Mouse (Mus musculus) liver, embryonic 14.5 days (tissue): ENCODE measurements around the gene Clca4b. TPM values are rescaled to one million over a fixed set of nuclear protein-coding genes. Genes with fewer than 3 reads are reported as not detected.

ENCODE experiments used
- ATAC-seq: fragments of 200-750 bp; cut with Nextera tagmentation; 2 replicates; pipeline ENCODE4 v1.8.0; 2017; ENCODE audit warnings: moderate number of reproducible peaks, mild to moderate bottlenecking, moderate library complexity; ENCODE audit not compliant: insufficient read depth
- DNase-seq, 3 experiments: peaks; one replicate each; pipeline ENCODE4 v3.0.0-alpha.2; 2012 to 2013; ENCODE audit warnings: low read depth in 3 of 3, low spot score in 3 of 3
- H3K27ac ChIP-seq: fragments of 300-500 bp; sonication (generic); 2 replicates; pipeline ENCODE4 v1.5.1; 2014; ENCODE audit warnings: moderate library complexity, mild to moderate bottlenecking, control low read depth, inconsistent platforms
- H3K27me3 ChIP-seq: fragments of 300-500 bp; sonication (generic); 2 replicates; pipeline ENCODE4 v1.6.1; 2014; ENCODE audit warnings: mild to moderate bottlenecking, low read length, moderate library complexity; ENCODE audit not compliant: control insufficient read depth, insufficient read depth
- H3K36me3 ChIP-seq: fragments of 300-500 bp; sonication (generic); replicated peaks from 2 replicates; pipeline ENCODE4 v1.6.1; 2014; ENCODE audit warnings: low read depth; ENCODE audit not compliant: control insufficient read depth, insufficient read depth
- H3K4me1 ChIP-seq, 2 experiments: fragments of 200-500 bp in 1 of 2; fragments of 300-500 bp in 1 of 2; sonication (generic) in 1 of 2; replicated peaks; 2 replicates each; pipeline ENCODE4 v1.6.1; 2012 to 2014; ENCODE audit warnings: antibody characterized with exemption in 1 of 2, inconsistent platforms in 1 of 2, low read length in 1 of 2; ENCODE audit not compliant: control insufficient read depth in 2 of 2, insufficient read depth in 2 of 2
- H3K4me2 ChIP-seq: fragments of 300-500 bp; sonication (generic); 2 replicates; pipeline ENCODE4 v1.6.1; 2014; ENCODE audit warnings: low read depth, mild to moderate bottlenecking, control low read depth, moderate library complexity
- H3K4me3 ChIP-seq, 2 experiments: fragments of 200-500 bp in 1 of 2; fragments of 300-500 bp in 1 of 2; sonication (generic) in 1 of 2; 2 replicates each; pipeline ENCODE4 v1.5.1; 2012 to 2014; ENCODE audit warnings: low read depth in 2 of 2, low read length in 2 of 2, mild to moderate bottlenecking in 2 of 2, control low read depth in 1 of 2, inconsistent platforms in 1 of 2, moderate library complexity in 1 of 2; ENCODE audit not compliant: insufficient read depth in 1 of 2
- H3K9ac ChIP-seq: fragments of 300-500 bp; sonication (generic); replicated peaks from 2 replicates; pipeline ENCODE4 v1.6.1; 2014; ENCODE audit warnings: mild to moderate bottlenecking, control low read depth, moderate library complexity
- H3K9me3 ChIP-seq: fragments of 300-500 bp; sonication (generic); 2 replicates; pipeline ENCODE4 v1.6.1; 2016; ENCODE audit warnings: low read length, mixed read lengths; ENCODE audit not compliant: control insufficient read depth
- CTCF ChIP-seq: IDR thresholded peaks from 2 replicates; pipeline ENCODE4 v1.5.1; 2016; ENCODE audit warnings: antibody characterized with exemption, low read depth, control low read depth
- EP300 ChIP-seq: IDR thresholded peaks from 2 replicates; pipeline ENCODE4 v1.6.1; 2016; ENCODE audit warnings: antibody characterized with exemption, low read depth
- WGBS: fragments of 180-500 bp; shearing (Covaris S2); extraction: QIAGEN DNeasy Blood & Tissue Kit; methylation state at CpG from one replicate; pipeline ENCODE4 v1.1.7; 2014; ENCODE audit not compliant: insufficient replicate concordance; 5-methylcytosine and 5-hydroxymethylcytosine counted together
- polyA plus RNA-seq, 2 experiments: library from polyadenylated mRNA; depleted of rRNA in 1 of 2; stranded (reverse) in 1 of 2; unstranded in 1 of 2; fragments of >200 nt; fragmentation: Nextera tagmentation in 1 of 2; extraction: Ambion mirVana in 1 of 2; gene quantifications; 2 replicates each; pipeline versions ENCODE4 v1.2.1 to v1.2.3; 2012 to 2014

The Clca4b gene
- polyA plus RNA-seq (2012; rRNA removed): not detected in 2 replicates
- polyA plus RNA-seq (2014; fragmentation: Nextera tagmentation; extraction: Ambion mirVana): not detected in 2 replicates

DNA sequence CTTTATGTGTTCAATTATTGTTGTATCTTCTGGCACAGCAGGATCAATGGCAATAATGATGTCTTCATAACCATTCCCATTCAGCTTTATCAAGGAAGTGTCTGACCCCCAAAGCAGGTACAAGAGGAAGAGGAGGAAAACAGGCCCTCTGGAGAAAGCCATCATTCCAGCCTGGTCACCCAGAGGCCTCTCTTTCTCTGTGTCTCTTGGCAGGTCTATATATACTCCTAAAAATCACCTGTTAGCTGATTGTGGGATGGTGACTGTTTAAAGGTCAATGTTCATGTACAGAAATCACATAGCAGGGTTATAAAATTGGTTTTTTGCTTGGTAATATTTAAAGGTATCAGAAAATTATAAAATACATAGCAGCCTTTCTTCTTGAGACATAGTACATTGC, at the start of gene Clca4b:
Gene Clca4b, minus strand, starts transcription at position 195 of the 400 bp plus-strand sequence.
- Histone ChIP-seq H3K4me1 (no peaks in the 10 kb centered on the region), H3K4me2 (no peak within 1 kb of the TSS), H3K27me3 (no peaks in the 10 kb centered on the region), H3K9me3 (no peaks in the 10 kb centered on the region), H3K27ac (no peak within 1 kb of the TSS), H3K9ac (no peak within 1 kb of the TSS), H3K36me3 (no peaks in the 10 kb centered on the region), H3K4me3 (no peak within 1 kb of the TSS)
- DNase-seq: no peak
- no peak for ATAC-seq
- TF ChIP-seq CTCF (no peak), EP300 (no peak)

DNA sequence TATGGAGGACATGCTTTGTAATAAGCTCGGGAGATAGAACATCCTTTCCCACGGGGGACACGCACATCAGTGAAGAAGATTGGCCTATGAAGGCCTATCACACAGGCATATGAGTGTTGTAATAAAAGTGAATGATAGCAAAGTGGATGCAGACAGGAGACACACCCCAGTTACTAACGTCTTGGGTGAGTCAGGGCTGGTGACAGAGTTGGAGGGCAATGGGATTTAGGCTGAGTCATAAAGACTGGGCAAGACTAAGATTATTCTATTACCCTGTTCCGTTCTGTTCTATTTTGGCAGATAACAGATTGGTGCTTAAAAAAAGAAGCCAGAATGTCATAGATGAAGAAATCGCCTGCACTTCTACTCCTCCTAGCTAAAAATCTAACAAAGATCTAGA, 48.2 kb upstream of the Clca4b start:
- Histone ChIP-seq H3K36me3 (no peaks in the 10 kb centered on the region), H3K27ac (no peak overlapping the region), H3K4me3 (no peak overlapping the region), H3K9ac (no peak overlapping the region), H3K9me3 (no peaks in the 10 kb centered on the region), H3K4me2 (no peak overlapping the region), H3K27me3 (no peaks in the 10 kb centered on the region), H3K4me1 (no peaks in the 10 kb centered on the region)
- ATAC-seq: no peak
- TF ChIP-seq EP300 (no peak), CTCF (no peak)
- DNase-seq: no peak
- 64% methylated on average over 6 of the region's 6 CpGs for WGBS

DNA sequence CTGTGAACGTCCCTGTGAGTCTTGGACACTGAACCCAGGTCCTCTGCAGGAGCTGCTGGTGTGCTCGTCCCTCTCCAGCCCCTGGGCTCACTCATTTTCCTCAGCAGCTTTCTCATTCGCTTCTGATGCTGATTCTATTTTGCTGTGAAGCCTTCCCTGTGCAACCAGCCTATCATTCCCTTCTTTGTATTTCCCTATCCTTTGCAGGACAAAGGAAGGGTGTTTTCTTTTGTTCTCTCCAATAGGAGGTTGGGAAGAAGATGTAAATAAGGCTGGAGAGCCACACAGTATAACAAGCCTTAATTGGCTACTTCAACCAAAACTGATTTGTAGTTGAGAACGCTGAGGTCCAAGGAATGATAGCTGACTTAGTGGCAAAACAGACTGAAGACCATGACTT, 45.3 kb upstream of the Clca4b start:
- TF ChIP-seq CTCF: no peak
- no peak for TF ChIP-seq EP300
- no peaks in the 10 kb centered on the region for H3K9me3 ChIP-seq
- no peak overlapping the region for H3K9ac ChIP-seq
- DNase-seq (no peak), ATAC-seq (no peak)
- no peaks in the 10 kb centered on the region for H3K36me3 ChIP-seq
- H3K27me3 ChIP-seq: no peaks in the 10 kb centered on the region
- H3K4me3 ChIP-seq: no peak overlapping the region
- 37% methylated on average over 4 of the region's 4 CpGs for WGBS
- no peak overlapping the region for H3K4me2 ChIP-seq
- no peaks in the 10 kb centered on the region for H3K4me1 ChIP-seq
- no peak overlapping the region for H3K27ac ChIP-seq

DNA sequence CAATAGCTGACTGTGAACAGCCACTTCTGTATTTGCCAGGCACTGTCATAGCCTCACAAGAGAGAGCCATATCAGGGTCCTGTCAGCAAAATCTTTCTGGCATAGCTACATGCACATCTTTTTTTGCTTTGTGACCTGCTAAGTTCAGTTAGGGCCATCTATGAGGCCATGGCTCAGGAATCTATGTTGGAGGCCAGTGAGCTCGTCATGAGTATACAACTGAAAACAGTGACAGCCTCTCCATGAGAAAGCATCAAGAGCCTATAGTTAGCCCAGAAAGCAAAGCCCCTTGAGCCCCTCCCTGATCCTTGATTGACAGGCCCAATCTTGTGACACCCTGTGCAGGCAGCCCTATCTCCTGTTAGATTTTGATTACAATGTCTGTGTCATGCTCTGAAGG, 43.8 kb upstream of the Clca4b start:
- no peaks in the 10 kb centered on the region for H3K36me3 ChIP-seq
- no peak overlapping the region for H3K27ac ChIP-seq
- TF ChIP-seq EP300 (no peak), CTCF (no peak)
- H3K9me3 ChIP-seq: no peaks in the 10 kb centered on the region
- ATAC-seq: no peak
- no peak overlapping the region for H3K9ac ChIP-seq
- 51% methylated on average over 1 of the region's 1 CpGs for WGBS
- H3K4me3 ChIP-seq: no peak overlapping the region
- no peak overlapping the region for H3K4me2 ChIP-seq
- no peaks in the 10 kb centered on the region for H3K27me3 ChIP-seq
- DNase-seq: no peak
- no peaks in the 10 kb centered on the region for H3K4me1 ChIP-seq

DNA sequence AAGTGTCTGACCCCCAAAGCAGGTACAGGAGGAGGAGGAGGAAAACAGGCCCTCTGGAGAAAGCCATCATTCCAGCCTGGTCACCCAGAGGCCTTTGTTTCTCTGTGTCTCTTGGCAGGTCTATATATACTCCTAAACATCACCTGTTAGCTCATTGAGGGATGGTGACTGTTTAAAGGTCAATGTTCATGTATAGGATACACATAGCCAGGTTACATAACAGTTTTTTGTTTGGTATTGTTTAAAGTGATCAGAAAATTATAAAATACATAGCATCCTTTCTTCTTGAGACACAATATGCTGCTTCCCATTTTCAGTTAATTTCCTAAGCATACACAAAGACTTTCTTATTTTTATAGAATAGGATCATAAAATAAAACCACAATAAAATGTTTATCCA, 42.6 kb upstream of the Clca4b start, which contains the start of gene Clca4a:
Gene Clca4a, minus strand, starts transcription at position 101 of the 400 bp plus-strand sequence.
- Histone ChIP-seq H3K9ac (no peak within 1 kb of the TSS), H3K4me1 (no peaks in the 10 kb centered on the region), H3K27ac (no peak within 1 kb of the TSS), H3K4me3 (no peak within 1 kb of the TSS), H3K36me3 (no peaks in the 10 kb centered on the region), H3K9me3 (no peaks in the 10 kb centered on the region), H3K4me2 (no peak within 1 kb of the TSS), H3K27me3 (no peaks in the 10 kb centered on the region)
- ATAC-seq (no peak), DNase-seq (no peak)
- TF ChIP-seq EP300 (no peak), CTCF (no peak)
